Mouse (Mus musculus) G1E (cell line): ENCODE measurements around the gene Shisa9.

ENCODE experiments used
- CTCF ChIP-seq: IDR thresholded peaks from 2 replicates; pipeline ENCODE4 v1.5.1; 2012; ENCODE audit warnings: low read depth, low read length, inconsistent platforms, mixed read lengths
- GATA1 ChIP-seq: IDR thresholded peaks from 2 replicates; pipeline ENCODE4 v1.6.1; 2012; ENCODE audit warnings: borderline replicate concordance, low read length, inconsistent platforms, mixed read lengths
- POLR2AphosphoS5 ChIP-seq: IDR thresholded peaks from 2 replicates; pipeline ENCODE4 v1.6.1; 2012; ENCODE audit warnings: low read depth, low read length, inconsistent platforms; ENCODE audit not compliant: insufficient replicate concordance

GRCm38 (mm10) chr16:12010136-12010535, 26.2 kb downstream of the Shisa9 start:
- no peak for TF ChIP-seq CTCF
- TF ChIP-seq GATA1 = no peak
- TF ChIP-seq POLR2AphosphoS5 = no peak
